Mouse (Mus musculus) neural tube, embryonic 11.5 days (tissue): ENCODE results near the gene Snx21. TPM values are rescaled to one million over a fixed set of nuclear protein-coding genes. Genes with fewer than 3 reads are reported as not detected.
A peak's percentile ranks its signal among the peaks of the same experiment; 100 is the strongest.

Experiments
- ATAC-seq: fragments of 200-750 bp; cut with Nextera tagmentation; 2 replicates; pipeline ENCODE4 v1.8.0; 2017; ENCODE audit warnings: moderate number of reproducible peaks, mild to moderate bottlenecking, moderate TSS enrichment, moderate library complexity; ENCODE audit not compliant: insufficient read depth, low FRiP score, low TSS enrichment
- DNase-seq: peaks from one replicate; pipeline ENCODE4 v3.0.0-alpha.2; 2015; ENCODE audit warnings: low spot score
- H3K27ac ChIP-seq: fragments of 300-500 bp; sonication (generic); 2 replicates; pipeline ENCODE4 v1.5.1; 2014; ENCODE audit warnings: low read depth, mild to moderate bottlenecking, low read length
- H3K27me3 ChIP-seq: fragments of 300-500 bp; sonication (generic); 2 replicates; pipeline ENCODE4 v1.6.1; 2014; ENCODE audit warnings: mild to moderate bottlenecking, low read length, mixed read lengths; ENCODE audit not compliant: control insufficient read depth, insufficient read depth
- H3K36me3 ChIP-seq: fragments of 300-500 bp; sonication (generic); 2 replicates; pipeline ENCODE4 v1.6.1; 2014; ENCODE audit warnings: mild to moderate bottlenecking, low read length, moderate library complexity, mixed read lengths; ENCODE audit not compliant: control insufficient read depth, insufficient read depth
- H3K4me1 ChIP-seq: fragments of 300-500 bp; sonication (generic); 2 replicates; pipeline ENCODE4 v1.6.1; 2014; ENCODE audit warnings: low read length, mixed read lengths; ENCODE audit not compliant: control insufficient read depth, insufficient read depth
- H3K4me2 ChIP-seq: fragments of 300-500 bp; sonication (generic); 2 replicates; pipeline ENCODE4 v1.6.1; 2014; ENCODE audit warnings: low read depth, mild to moderate bottlenecking, moderate library complexity
- H3K4me3 ChIP-seq: fragments of 300-500 bp; sonication (generic); 2 replicates; pipeline ENCODE4 v1.5.1; 2014; ENCODE audit warnings: low read depth, low read length
- H3K9ac ChIP-seq: fragments of 300-500 bp; sonication (generic); 2 replicates; pipeline ENCODE4 v1.6.1; 2014; ENCODE audit warnings: mild to moderate bottlenecking, low read length
- H3K9me3 ChIP-seq: fragments of 300-500 bp; sonication (generic); 2 replicates; pipeline ENCODE4 v1.6.1; 2016; ENCODE audit warnings: low read length; ENCODE audit not compliant: control insufficient read depth
- WGBS: fragments of 180-500 bp; shearing (Covaris S2); extraction: QIAGEN DNeasy Blood & Tissue Kit; methylation state at CpG from one replicate; pipeline ENCODE4 v1.1.7; 2014; 5-methylcytosine and 5-hydroxymethylcytosine counted together
- polyA plus RNA-seq: library from polyadenylated mRNA; unstranded; fragments of >200 nt; fragmentation: Nextera tagmentation; extraction: Ambion mirVana; gene quantifications from 2 replicates; pipeline ENCODE4 v1.2.1, GENCODE M21; 2014

The Snx21 gene
- polyA plus RNA-seq, 1 experiment from 2014 or later, result 14.1 TPM

GRCm38 (mm10) chr2:164776801-164777200, 8.8 kb upstream of the Snx21 start:
- 61% methylated on average over 17 of the region's 17 CpGs for WGBS

GRCm38 (mm10) chr2:164777246-164778014, 8.2 kb upstream of the Snx21 start:
- no peak for DNase-seq
- ATAC-seq, result no peak
- Histone ChIP-seq H3K4me3 (no peak overlapping the region), H3K4me1 (no peaks in the 10 kb centered on the region), H3K36me3 (no peaks in the 10 kb centered on the region), H3K4me2 (no peak overlapping the region), H3K27me3 (no peaks in the 10 kb centered on the region), H3K9ac (no peak overlapping the region), H3K9me3 (no peaks in the 10 kb centered on the region), H3K27ac (no peak overlapping the region)
- 85% methylated on average over 30 of the region's 30 CpGs for WGBS

More at GRCm38 (mm10) chr2:164776801-164777200, 8.8 kb upstream of the Snx21 start:
- Histone ChIP-seq H3K4me3 (0 out of 2 replicates have a peak overlapping the region, but pooled peaks have one; percentile 1), H3K36me3 (peaks cover 3% of the 10 kb centered on the region; the same call in 1 of the 2 replicates), H3K27me3 (no peaks in the 10 kb centered on the region), H3K4me1 (peaks cover 3% of the 10 kb centered on the region; the same call in 1 of the 2 replicates), H3K4me2 (no peak overlapping the region), H3K9ac (no peak overlapping the region), H3K27ac (no peak overlapping the region), H3K9me3 (no peaks in the 10 kb centered on the region)
- DNase-seq (no peak), ATAC-seq (no peak)

GRCm38 (mm10) chr2:164778015-164778287, 7.7 kb upstream of the Snx21 start:
- ATAC-seq, result no peak
- Histone ChIP-seq H3K4me3 (no peak overlapping the region), H3K36me3 (no peaks in the 10 kb centered on the region)

GRCm38 (mm10) chr2:164778809-164779208, 6.8 kb upstream of the Snx21 start:
- H3K4me3 ChIP-seq, result no peak overlapping the region
- no peak for DNase-seq
- no peaks in the 10 kb centered on the region for H3K27me3 ChIP-seq
- H3K9me3 ChIP-seq, result no peaks in the 10 kb centered on the region
- ATAC-seq, result no peak
- WGBS, result 82% methylated on average over 7 of the region's 7 CpGs
- H3K4me2 ChIP-seq, result no peak overlapping the region
- H3K4me1 ChIP-seq, result no peaks in the 10 kb centered on the region
- H3K36me3 ChIP-seq, result no peaks in the 10 kb centered on the region
- H3K27ac ChIP-seq, result no peak overlapping the region
- H3K9ac ChIP-seq, result no peak overlapping the region

More at GRCm38 (mm10) chr2:164778015-164778287, 7.7 kb upstream of the Snx21 start:
- no peak overlapping the region for H3K9ac ChIP-seq
- WGBS, result 93% methylated on average over 11 of the region's 11 CpGs
- no peak for DNase-seq
- H3K27me3 ChIP-seq, result no peaks in the 10 kb centered on the region
- H3K4me2 ChIP-seq, result no peak overlapping the region
- no peaks in the 10 kb centered on the region for H3K4me1 ChIP-seq
- no peaks in the 10 kb centered on the region for H3K9me3 ChIP-seq
- no peak overlapping the region for H3K27ac ChIP-seq

- Histone ChIP-seq H3K36me3 (no peaks in the 10 kb centered on the region), H3K27me3 (no peaks in the 10 kb centered on the region), H3K4me2 (no peak within 1 kb of the TSS), H3K4me3 (no peak within 1 kb of the TSS), H3K27ac (no peak within 1 kb of the TSS), H3K9me3 (no peaks in the 10 kb centered on the region), H3K4me1 (no peaks in the 10 kb centered on the region), H3K9ac (no peak within 1 kb of the TSS)
- ATAC-seq, result no peak
- 69% methylated on average over 8 of the region's 8 CpGs for WGBS
- no peak for DNase-seq
These were observed 6.0 kb upstream of the Snx21 start, which contains the start of gene Tnnc2 for GRCm38 (mm10) chr2:164779481-164780086. Gene Tnnc2, minus strand, starts transcription at chr2:164779967.

- H3K9ac ChIP-seq, result no peak overlapping the region
- H3K4me1 ChIP-seq, result no peaks in the 10 kb centered on the region
- ATAC-seq (no peak), DNase-seq (no peak)
- no peak overlapping the region for H3K4me2 ChIP-seq
- no peak overlapping the region for H3K4me3 ChIP-seq
- no peak overlapping the region for H3K27ac ChIP-seq
- H3K36me3 ChIP-seq, result no peaks in the 10 kb centered on the region
- no peaks in the 10 kb centered on the region for H3K9me3 ChIP-seq
- whole genome bisulfite sequencing, result 76% methylated on average over 4 of the region's 4 CpGs
- no peaks in the 10 kb centered on the region for H3K27me3 ChIP-seq
These were observed 3.7 kb upstream of the Snx21 start for GRCm38 (mm10) chr2:164781876-164782275.

GRCm38 (mm10) chr2:164783926-164784581, 1.6 kb upstream of the Snx21 start:
- no peaks in the 10 kb centered on the region for H3K27me3 ChIP-seq
- 75% methylated on average over 7 of the region's 7 CpGs for WGBS
- H3K4me2 ChIP-seq, result no peak overlapping the region
- ATAC-seq (no peak), DNase-seq (no peak)
- H3K9ac ChIP-seq, result no peak overlapping the region
- no peaks in the 10 kb centered on the region for H3K36me3 ChIP-seq
- H3K4me3 ChIP-seq, result no peak overlapping the region
- H3K27ac ChIP-seq, result no peak overlapping the region
- no peaks in the 10 kb centered on the region for H3K9me3 ChIP-seq
- no peaks in the 10 kb centered on the region for H3K4me1 ChIP-seq

- no peak for DNase-seq
- WGBS, result 16% methylated on average over 7 of the region's 7 CpGs
- Histone ChIP-seq H3K4me2 (peak overlapping the region; percentile 81), H3K27ac (no peak overlapping the region), H3K27me3 (no peaks in the 10 kb centered on the region), H3K9me3 (no peaks in the 10 kb centered on the region), H3K36me3 (no peaks in the 10 kb centered on the region), H3K4me1 (no peaks in the 10 kb centered on the region), H3K9ac (peak overlapping the region; percentile 72), H3K4me3 (peak overlapping the region; percentile 61)
- ATAC-seq, result no peak
These were observed 678 bp upstream of the Snx21 start for GRCm38 (mm10) chr2:164784869-164785420.
